Mouse (Mus musculus): ENCODE measurements at regions not wholly inside any gene's neighbourhood (a gene's known extent, or its start where the extent isn't known, plus 50 kb on each side); places are given as distances from the start of the nearest gene placed in this dataset.

DNA sequence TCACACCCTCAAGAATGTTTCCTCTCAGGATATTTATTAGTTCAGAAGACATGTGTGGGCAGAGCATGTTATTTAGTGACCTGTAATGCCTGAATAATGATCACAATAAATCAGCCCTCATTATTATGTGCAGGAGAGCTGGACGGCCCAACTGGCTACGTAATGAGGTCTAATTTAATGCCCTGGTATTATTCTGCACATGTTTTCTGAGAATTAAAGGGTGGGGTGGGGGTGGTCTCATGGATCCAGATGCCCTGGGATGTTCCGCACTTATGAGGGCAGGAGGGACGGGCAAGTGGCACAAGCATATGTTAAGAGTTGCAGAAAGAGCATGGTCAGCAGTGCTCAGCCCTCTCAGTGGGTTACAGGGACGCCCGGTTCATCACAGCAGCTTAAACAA, 339.7 kb upstream of the Npvf start:
- H3K9me3 ChIP-seq (ENCODE audit: control insufficient read depth, low read length), result no peaks in the 10 kb centered on the region
- H3K4me3 ChIP-seq (ENCODE audit: low read depth, low read length), result no peak overlapping the region
- no peaks in the 10 kb centered on the region for H3K27me3 ChIP-seq (ENCODE audit: control insufficient read depth, insufficient read depth, low read length)
- DNase-seq (ENCODE audit: low spot score), result peak; percentile 27
- ATAC-seq (ENCODE audit: insufficient read depth, low FRiP score, low TSS enrichment), result no peak
- H3K4me2 ChIP-seq (ENCODE audit: low read depth), result no peak overlapping the region
- no peak overlapping the region for H3K27ac ChIP-seq (ENCODE audit: low read depth, low read length)
- H3K36me3 ChIP-seq (ENCODE audit: control insufficient read depth, insufficient read depth, low read length), result no peaks in the 10 kb centered on the region
- 58% methylated on average over 6 of the region's 6 CpGs for WGBS
- peaks cover 4% of the 10 kb centered on the region; the same call in 1 of the 2 replicates for H3K4me1 ChIP-seq (ENCODE audit: control insufficient read depth, insufficient read depth, low read length)
- H3K9ac ChIP-seq (ENCODE audit: low read length), result no peak overlapping the region

- 56% methylated on average over 7 of the region's 7 CpGs for WGBS
- H3K4me1 ChIP-seq (ENCODE audit: control insufficient read depth, insufficient read depth, low read length), result no peaks in the 10 kb centered on the region
- H3K27ac ChIP-seq (ENCODE audit: low read depth, low read length), result no peak overlapping the region
- no peak overlapping the region for H3K9ac ChIP-seq (ENCODE audit: low read length)
- no peaks in the 10 kb centered on the region for H3K27me3 ChIP-seq (ENCODE audit: control insufficient read depth, insufficient read depth, low read length)
- no peaks in the 10 kb centered on the region for H3K9me3 ChIP-seq (ENCODE audit: control insufficient read depth, low read length)
- no peak overlapping the region for H3K4me2 ChIP-seq (ENCODE audit: low read depth)
- H3K36me3 ChIP-seq (ENCODE audit: control insufficient read depth, insufficient read depth, low read length), result no peaks in the 10 kb centered on the region
- no peak overlapping the region for H3K4me3 ChIP-seq (ENCODE audit: low read depth, low read length)
- DNase-seq (ENCODE audit: low spot score), result peak; percentile 53
- no peak for ATAC-seq (ENCODE audit: insufficient read depth, low FRiP score, low TSS enrichment)
Measured at GRCm38 (mm10) chr6:51002713-51003112, 348.5 kb upstream of the Npvf start.

DNA sequence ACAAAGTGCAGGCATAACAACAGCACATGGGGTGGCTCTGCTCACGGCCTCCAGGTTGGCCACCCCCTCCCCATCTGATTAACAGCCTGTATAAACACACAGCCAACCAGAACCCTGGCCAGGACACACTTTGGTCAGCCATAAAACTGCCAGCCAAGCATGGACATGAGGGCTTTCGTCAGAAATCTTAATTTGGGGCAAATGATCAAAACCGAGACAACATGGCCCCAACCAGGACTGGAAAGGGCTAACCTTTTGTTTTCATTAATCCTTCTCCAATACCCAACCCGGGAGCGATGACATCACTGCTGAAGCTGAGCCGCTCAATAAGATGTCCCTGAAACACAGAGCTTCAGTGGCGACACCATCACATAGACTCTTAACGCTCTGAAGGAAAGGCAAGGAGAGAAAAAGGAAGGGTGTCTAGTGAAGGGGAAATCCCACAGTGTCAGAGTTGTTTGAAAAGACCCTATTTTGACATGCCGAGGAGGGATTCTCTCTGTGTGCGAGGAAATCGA, 351.9 kb upstream of the Npvf start:
- WGBS, result 60% methylated on average over 11 of the region's 11 CpGs
- Histone ChIP-seq H3K9me3 (ENCODE audit: control insufficient read depth, low read length) (no peaks in the 10 kb centered on the region), H3K4me2 (ENCODE audit: low read depth) (no peak overlapping the region), H3K27ac (ENCODE audit: low read depth, low read length) (0 out of 2 replicates have a peak overlapping the region, but pooled peaks have one; percentile 17), H3K4me1 (ENCODE audit: control insufficient read depth, insufficient read depth, low read length) (no peaks in the 10 kb centered on the region), H3K4me3 (ENCODE audit: low read depth, low read length) (no peak overlapping the region), H3K27me3 (ENCODE audit: control insufficient read depth, insufficient read depth, low read length) (no peaks in the 10 kb centered on the region), H3K9ac (ENCODE audit: low read length) (no peak overlapping the region), H3K36me3 (ENCODE audit: control insufficient read depth, insufficient read depth, low read length) (no peaks in the 10 kb centered on the region)
- ATAC-seq (ENCODE audit: insufficient read depth, low FRiP score, low TSS enrichment) (no peak), DNase-seq (ENCODE audit: low spot score) (no peak)

GRCm38 (mm10) chr6:51009526-51010340, 355.5 kb upstream of the Npvf start:
- DNase-seq (ENCODE audit: low spot score) (no peak), ATAC-seq (ENCODE audit: insufficient read depth, low FRiP score, low TSS enrichment) (no peak)
- Histone ChIP-seq H3K27ac (ENCODE audit: low read depth, low read length) (no peak overlapping the region), H3K4me2 (ENCODE audit: low read depth) (no peak overlapping the region), H3K9ac (ENCODE audit: low read length) (no peak overlapping the region), H3K4me3 (ENCODE audit: low read depth, low read length) (no peak overlapping the region), H3K27me3 (ENCODE audit: control insufficient read depth, insufficient read depth, low read length) (no peaks in the 10 kb centered on the region), H3K9me3 (ENCODE audit: control insufficient read depth, low read length) (no peaks in the 10 kb centered on the region), H3K36me3 (ENCODE audit: control insufficient read depth, insufficient read depth, low read length) (no peaks in the 10 kb centered on the region), H3K4me1 (ENCODE audit: control insufficient read depth, insufficient read depth, low read length) (no peaks in the 10 kb centered on the region)
- 67% methylated on average over 14 of the region's 14 CpGs for WGBS

- DNase-seq (ENCODE audit: low spot score) (no peak), ATAC-seq (ENCODE audit: insufficient read depth, low FRiP score, low TSS enrichment) (no peak)
- Histone ChIP-seq H3K4me2 (ENCODE audit: low read depth) (no peak overlapping the region), H3K9me3 (ENCODE audit: control insufficient read depth, low read length) (no peaks in the 10 kb centered on the region), H3K4me1 (ENCODE audit: control insufficient read depth, insufficient read depth, low read length) (no peaks in the 10 kb centered on the region), H3K36me3 (ENCODE audit: control insufficient read depth, insufficient read depth, low read length) (no peaks in the 10 kb centered on the region), H3K4me3 (ENCODE audit: low read depth, low read length) (no peak overlapping the region), H3K9ac (ENCODE audit: low read length) (no peak overlapping the region), H3K27me3 (ENCODE audit: control insufficient read depth, insufficient read depth, low read length) (no peaks in the 10 kb centered on the region), H3K27ac (ENCODE audit: low read depth, low read length) (no peak overlapping the region)
- WGBS, result 87% methylated on average over 1 of the region's 1 CpGs
Measured at GRCm38 (mm10) chr6:51010536-51010935, 356.3 kb upstream of the Npvf start.

- no peak for DNase-seq (ENCODE audit: low spot score)
- H3K27ac ChIP-seq (ENCODE audit: low read depth, low read length), result no peak overlapping the region
- H3K4me2 ChIP-seq (ENCODE audit: low read depth), result no peak overlapping the region
- no peaks in the 10 kb centered on the region for H3K36me3 ChIP-seq (ENCODE audit: control insufficient read depth, insufficient read depth, low read length)
- H3K9ac ChIP-seq (ENCODE audit: low read length), result no peak overlapping the region
- ATAC-seq (ENCODE audit: insufficient read depth, low FRiP score, low TSS enrichment), result no peak
- no peak overlapping the region for H3K4me3 ChIP-seq (ENCODE audit: low read depth, low read length)
- no peaks in the 10 kb centered on the region for H3K27me3 ChIP-seq (ENCODE audit: control insufficient read depth, insufficient read depth, low read length)
- no peaks in the 10 kb centered on the region for H3K4me1 ChIP-seq (ENCODE audit: control insufficient read depth, insufficient read depth, low read length)
- 80% methylated on average over 15 of the region's 15 CpGs for WGBS
- H3K9me3 ChIP-seq (ENCODE audit: control insufficient read depth, low read length), result no peaks in the 10 kb centered on the region
Measured at GRCm38 (mm10) chr6:51012086-51012830, 358.0 kb upstream of the Npvf start.

- ATAC-seq (ENCODE audit: insufficient read depth, low FRiP score, low TSS enrichment), result no peak
- no peak overlapping the region for H3K27ac ChIP-seq (ENCODE audit: low read depth, low read length)
- no peak overlapping the region for H3K4me2 ChIP-seq (ENCODE audit: low read depth)
- no peak overlapping the region for H3K9ac ChIP-seq (ENCODE audit: low read length)
- DNase-seq (ENCODE audit: low spot score), result no peak
- H3K36me3 ChIP-seq (ENCODE audit: control insufficient read depth, insufficient read depth, low read length), result no peaks in the 10 kb centered on the region
- no peaks in the 10 kb centered on the region for H3K27me3 ChIP-seq (ENCODE audit: control insufficient read depth, insufficient read depth, low read length)
- 75% methylated on average over 2 of the region's 2 CpGs for WGBS
- H3K4me1 ChIP-seq (ENCODE audit: control insufficient read depth, insufficient read depth, low read length), result no peaks in the 10 kb centered on the region
- no peaks in the 10 kb centered on the region for H3K9me3 ChIP-seq (ENCODE audit: control insufficient read depth, low read length)
- no peak overlapping the region for H3K4me3 ChIP-seq (ENCODE audit: low read depth, low read length)
Measured at GRCm38 (mm10) chr6:51015735-51016134, 361.5 kb upstream of the Npvf start.

GRCm38 (mm10) chr6:51016441-51017070, 362.3 kb upstream of the Npvf start:
- WGBS, result 58% methylated on average over 5 of the region's 5 CpGs
- Histone ChIP-seq H3K27ac (ENCODE audit: low read depth, low read length) (no peak overlapping the region), H3K4me2 (ENCODE audit: low read depth) (no peak overlapping the region), H3K9me3 (ENCODE audit: control insufficient read depth, low read length) (no peaks in the 10 kb centered on the region), H3K36me3 (ENCODE audit: control insufficient read depth, insufficient read depth, low read length) (no peaks in the 10 kb centered on the region), H3K4me3 (ENCODE audit: low read depth, low read length) (no peak overlapping the region), H3K4me1 (ENCODE audit: control insufficient read depth, insufficient read depth, low read length) (no peaks in the 10 kb centered on the region), H3K27me3 (ENCODE audit: control insufficient read depth, insufficient read depth, low read length) (no peaks in the 10 kb centered on the region), H3K9ac (ENCODE audit: low read length) (no peak overlapping the region)
- ATAC-seq (ENCODE audit: insufficient read depth, low FRiP score, low TSS enrichment), result no peak
- peak; percentile 19 for DNase-seq (ENCODE audit: low spot score)
